In the genomic region with DNA sequence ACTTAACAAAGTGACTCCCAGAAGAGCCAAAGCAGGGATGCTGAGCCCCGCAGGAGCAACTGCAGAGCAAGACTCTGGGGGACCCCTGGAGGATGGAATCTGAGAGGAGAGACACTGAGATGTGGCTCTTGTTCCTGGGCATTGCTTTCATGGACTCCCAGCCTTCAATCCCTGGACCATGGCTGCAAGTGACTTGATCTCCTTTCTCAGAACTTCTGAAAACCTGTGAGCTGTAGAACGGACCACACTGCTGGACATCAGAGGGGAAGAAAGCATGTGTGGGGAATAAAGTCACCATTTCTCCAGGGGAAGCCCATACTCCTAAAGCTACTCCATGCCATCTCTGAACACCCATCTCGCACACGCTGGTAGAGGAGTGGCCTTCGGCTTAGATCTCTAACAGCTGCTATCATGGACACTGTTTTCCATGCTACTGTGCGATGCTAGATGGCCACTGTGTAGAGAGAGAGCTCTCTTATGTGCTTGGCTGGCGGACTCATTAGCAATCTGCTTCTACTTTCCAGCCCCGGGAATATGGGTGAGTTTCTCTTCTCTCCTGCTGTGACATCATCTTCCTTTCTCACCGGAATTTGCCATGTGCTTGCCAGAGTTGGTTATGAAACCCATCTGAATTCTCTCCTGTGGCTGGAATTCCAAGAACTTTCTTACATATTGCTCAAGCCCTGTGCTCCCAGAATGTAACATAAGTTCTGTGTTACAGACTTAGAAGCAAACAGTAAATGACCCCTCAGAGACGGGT, we compare ENCODE assay signal across 17 mouse cellular contexts. TPM values are rescaled to one million over a fixed set of nuclear protein-coding genes. Genes with fewer than 3 reads are reported as not detected.
A peak's percentile ranks its signal among the peaks of the same experiment; 100 is the strongest.
DNase-seq lines count a peak whose midpoint lies in the region; ATAC-seq and TF ChIP-seq lines count a peak whose summit lies in the region.
"Had no signal": no experiment of that assay in that cellular context is flagged by ENCODE, and none has a peak within 500 bp of the region (broad histone marks: within the 10 kb centered on the region; RNA-seq: fewer than 3 reads in every experiment).

No protein-coding gene starts in this region.

- no peak for ATAC-seq in embryonic facial prominence, embryonic 11.5 days (replicated peaks; ENCODE audit: insufficient number of reproducible peaks, low FRiP score, low TSS enrichment, low read depth)
- ATAC-seq in limb, embryonic 14.5 days (ENCODE audit: low FRiP score, low read depth): 0 out of 2 replicates have a peak, but pooled peaks have one; percentile 34
- ATAC-seq: forebrain, embryonic 14.5 days; intestine, postnatal 0 days had no signal

- WGBS in embryonic facial prominence, embryonic 11.5 days: 69% methylated on average over 10 of the region's 10 CpGs
- 76% methylated on average over 10 of the region's 10 CpGs for WGBS in embryonic facial prominence, embryonic 10.5 days
- WGBS in liver, adult 2 months: 66% methylated on average over 10 of the region's 10 CpGs
- 62% methylated on average over 10 of the region's 10 CpGs for WGBS in limb, embryonic 14.5 days
- WGBS in forebrain, embryonic 10.5 days: 83% methylated on average over 10 of the region's 10 CpGs

- no peaks in the 10 kb centered on the region for H3K36me3 ChIP-seq in embryonic facial prominence, embryonic 11.5 days (replicated peaks; ENCODE audit: control insufficient read depth, insufficient read depth, low read depth, low read length)
- H3K36me3 ChIP-seq in embryonic facial prominence, embryonic 10.5 days (replicated peaks): no peaks in the 10 kb centered on the region
- H3K36me3 ChIP-seq in liver, adult 2 months (ENCODE audit: control insufficient read depth, insufficient read depth, low read length): no peaks in the 10 kb centered on the region
- no peaks in the 10 kb centered on the region for H3K36me3 ChIP-seq in limb, embryonic 14.5 days (ENCODE audit: control insufficient read depth, insufficient read depth, low read length)
- H3K36me3 ChIP-seq in forebrain, embryonic 10.5 days (replicated peaks): no peaks in the 10 kb centered on the region
- H3K36me3 ChIP-seq: liver, embryonic 13.5 days had no signal

- H3K4me3 ChIP-seq in embryonic facial prominence, embryonic 11.5 days (ENCODE audit: low read depth, low read length): no peak overlapping the region
- no peak overlapping the region for H3K4me3 ChIP-seq in embryonic facial prominence, embryonic 10.5 days
- H3K4me3 ChIP-seq in liver, adult 2 months (ENCODE audit: insufficient read depth, low read depth, low read length): no peak overlapping the region
- H3K4me3 ChIP-seq in limb, embryonic 14.5 days (replicated peaks; ENCODE audit: low read length): no peak overlapping the region
- no peak overlapping the region for H3K4me3 ChIP-seq in forebrain, embryonic 10.5 days
- H3K4me3 ChIP-seq: layer of hippocampus, adult 2 months; liver, embryonic 13.5 days had no signal

- H3K79me2 ChIP-seq in liver, adult 2 months (ENCODE audit: control insufficient read depth, insufficient read depth, low read length): no peaks in the 10 kb centered on the region

- H3K9ac ChIP-seq in embryonic facial prominence, embryonic 11.5 days (replicated peaks; ENCODE audit: low read length): no peak overlapping the region
- no peak overlapping the region for H3K9ac ChIP-seq in liver, adult 2 months (ENCODE audit: low read depth, low read length)
- no peak overlapping the region for H3K9ac ChIP-seq in limb, embryonic 14.5 days (ENCODE audit: low read depth, low read length, severe bottlenecking)
- H3K9ac ChIP-seq: liver, embryonic 13.5 days had no signal

- H3K4me1 ChIP-seq in embryonic facial prominence, embryonic 11.5 days (ENCODE audit: control insufficient read depth, insufficient read depth, low read length): no peaks in the 10 kb centered on the region
- H3K4me1 ChIP-seq in embryonic facial prominence, embryonic 10.5 days: peaks cover 21% of the 10 kb centered on the region
- H3K4me1 ChIP-seq in liver, adult 2 months (ENCODE audit: control insufficient read depth, insufficient read depth, low read length): peaks cover 4% of the 10 kb centered on the region; the same call in 1 of the 2 replicates
- peaks cover 5% of the 10 kb centered on the region; the same call in 1 of the 2 replicates for H3K4me1 ChIP-seq in limb, embryonic 14.5 days (ENCODE audit: control insufficient read depth, insufficient read depth, low read length)
- peaks cover 8% of the 10 kb centered on the region for H3K4me1 ChIP-seq in forebrain, embryonic 10.5 days
- H3K4me1 ChIP-seq: liver, embryonic 13.5 days had no signal

- DNase-seq in embryonic facial prominence, embryonic 11.5 days (ENCODE audit: low spot score): peak; percentile 38
- DNase-seq in embryonic facial prominence, embryonic 10.5 days (ENCODE audit: low spot score): no peak
- DNase-seq in liver, adult 2 months (ENCODE audit: extremely low read depth, low read depth, low spot score): peak; percentile 63
- no peak for DNase-seq in liver
- DNase-seq in brain, adult 2 months (ENCODE audit: low read depth, low spot score): peak; percentile 79
- peak; percentile 15 for DNase-seq in limb, embryonic 14.5 days (ENCODE audit: low spot score)
- no peak for DNase-seq in forebrain, embryonic 10.5 days (ENCODE audit: extremely low spot score, low spot score)
- no peak for DNase-seq in ovary, postnatal 10 days (ENCODE audit: low spot score)
- DNase-seq: adrenal gland, adult 8-10 months; B cell, adult 2 months; cerebellum, adult 11-12 months; heart, postnatal 36 days; liver, embryonic 13.5 days; thymus, postnatal 25 days had no signal

- no peaks in the 10 kb centered on the region for H3K27me3 ChIP-seq in embryonic facial prominence, embryonic 11.5 days (ENCODE audit: control insufficient read depth, insufficient read depth, low read length)
- no peaks in the 10 kb centered on the region for H3K27me3 ChIP-seq in embryonic facial prominence, embryonic 10.5 days (replicated peaks; ENCODE audit: low read depth, poor library complexity, severe bottlenecking)
- no peaks in the 10 kb centered on the region for H3K27me3 ChIP-seq in liver, adult 2 months (ENCODE audit: control insufficient read depth, insufficient read depth, low read length)
- H3K27me3 ChIP-seq in limb, embryonic 14.5 days (ENCODE audit: control insufficient read depth, insufficient read depth, low read length): no peaks in the 10 kb centered on the region
- H3K27me3 ChIP-seq in forebrain, embryonic 10.5 days (ENCODE audit: poor library complexity, severe bottlenecking): no peaks in the 10 kb centered on the region
- H3K27me3 ChIP-seq: liver, embryonic 13.5 days had no signal

- H3K27ac ChIP-seq in embryonic facial prominence, embryonic 11.5 days (replicated peaks; ENCODE audit: low read depth, low read length): no peak overlapping the region
- H3K27ac ChIP-seq in embryonic facial prominence, embryonic 10.5 days (replicated peaks): no peak overlapping the region
- no peak overlapping the region; the same call in 1 of the 2 replicates for H3K27ac ChIP-seq in liver, adult 2 months (replicated peaks; ENCODE audit: insufficient read depth, low read depth, low read length)
- H3K27ac ChIP-seq in limb, embryonic 14.5 days (replicated peaks; ENCODE audit: low read depth, low read length): no peak overlapping the region
- H3K27ac ChIP-seq in forebrain, embryonic 10.5 days: no peak overlapping the region
- H3K27ac ChIP-seq: layer of hippocampus, adult 2 months; liver, embryonic 13.5 days had no signal

- H3K4me2 ChIP-seq in embryonic facial prominence, embryonic 11.5 days (ENCODE audit: low read depth, low read length): no peak overlapping the region
- H3K4me2 ChIP-seq in limb, embryonic 14.5 days (replicated peaks; ENCODE audit: low read depth, low read length, severe bottlenecking): no peak overlapping the region
- H3K4me2 ChIP-seq: liver, embryonic 13.5 days had no signal

- no peak for TF ChIP-seq POLR2A in liver, adult 2 months (IDR thresholded peaks at IDR 0.05; ENCODE audit: extremely low read depth, insufficient read depth, low read length)
- TF ChIP-seq POLR2A in limb, embryonic 14.5 days (IDR thresholded peaks at IDR 0.05; ENCODE audit: borderline replicate concordance, extremely low read depth, insufficient read depth, insufficient read length): no peak

- TF ChIP-seq CTCF in liver, adult 2 months (IDR thresholded peaks at IDR 0.05; ENCODE audit: low read depth, low read length): no peak

- H3K9me3 ChIP-seq in embryonic facial prominence, embryonic 11.5 days (replicated peaks; ENCODE audit: control insufficient read depth, low read length): no peaks in the 10 kb centered on the region
- 0 out of 2 replicates have a peak, but pooled peaks cover 2% of the 10 kb centered on the region for H3K9me3 ChIP-seq in embryonic facial prominence, embryonic 10.5 days
- H3K9me3 ChIP-seq in limb, embryonic 14.5 days (ENCODE audit: control insufficient read depth, low read length): no peaks in the 10 kb centered on the region
- no peaks in the 10 kb centered on the region for H3K9me3 ChIP-seq in forebrain, embryonic 10.5 days
- H3K9me3 ChIP-seq: liver, embryonic 13.5 days had no signal

RNA-seq across cellular contexts. Expression of gene Bbs10, which starts 16.3 kb away (rescaled TPM):
- 8.8 and 9.6 TPM in 2 replicates for polyA plus RNA-seq in embryonic facial prominence, embryonic 11.5 days (2014; fragmentation: Nextera tagmentation; extraction: Ambion mirVana)
- 6.7 and 8.0 TPM in 2 replicates for polyA plus RNA-seq in embryonic facial prominence, embryonic 10.5 days (2016; fragmentation: Nextera tagmentation; extraction: Ambion mirVana)
- total RNA-seq in liver, adult 2 months (2014; rRNA removed): 5.2 and 6.2 TPM in 2 replicates
- polyA plus RNA-seq in liver, adult 2 months (2012; rRNA removed): 1.3 and 1.6 TPM in 2 replicates
- 4.2 and 4.9 TPM in 2 replicates for polyA plus RNA-seq in limb, embryonic 14.5 days (2012; rRNA removed)
- polyA plus RNA-seq in limb, embryonic 14.5 days (2014; fragmentation: Nextera tagmentation; extraction: Ambion mirVana): 4.4 and 6.1 TPM in 2 replicates
- polyA plus RNA-seq in forebrain, embryonic 10.5 days (2016; fragmentation: Nextera tagmentation; extraction: Ambion mirVana): 7.0 and 8.2 TPM in 2 replicates

Comparison
In these comparisons a context has a peak if more than half of its experiments do, and no peak if none do; other contexts are left out.
1. DNase-seq: peak in embryonic facial prominence, embryonic 11.5 days (single experiment), liver, adult 2 months (single experiment), brain, adult 2 months (single experiment) and limb, embryonic 14.5 days (single experiment); none in embryonic facial prominence, embryonic 10.5 days (single experiment), liver (single experiment), forebrain, embryonic 10.5 days (single experiment) and ovary, postnatal 10 days (single experiment).